Mouse (Mus musculus) liver, adult 2 months (tissue): ENCODE measurements around the gene Gmeb1. TPM values are rescaled to one million over a fixed set of nuclear protein-coding genes. Genes with fewer than 3 reads are reported as not detected.
A peak's percentile ranks its signal among the peaks of the same experiment; 100 is the strongest.
"Not testable (repeated sequence)": the region's sequence is repeated elsewhere in the genome, so short reads cannot be mapped to it uniquely, and the experiment has no call there.

Experiments
- DNase-seq: peaks from one replicate; pipeline ENCODE4 v3.0.0-alpha.2; 2011; ENCODE audit warnings: low read depth, low spot score; ENCODE audit errors: extremely low read depth
- H3K27ac ChIP-seq: fragments of 200-500 bp; replicated peaks from 2 replicates; pipeline ENCODE4 v1.5.1; 2012; ENCODE audit warnings: low read depth, mild to moderate bottlenecking, control low read depth, inconsistent platforms, low read length; ENCODE audit not compliant: insufficient read depth
- H3K27me3 ChIP-seq: fragments of 200-500 bp; 2 replicates; pipeline ENCODE4 v1.6.1; 2012; ENCODE audit warnings: mild to moderate bottlenecking, moderate library complexity, low read length, inconsistent platforms; ENCODE audit not compliant: control insufficient read depth, insufficient read depth
- H3K36me3 ChIP-seq: fragments of 200-500 bp; 2 replicates; pipeline ENCODE4 v1.6.1; 2012; ENCODE audit warnings: low read length, inconsistent platforms; ENCODE audit not compliant: control insufficient read depth, insufficient read depth
- H3K4me1 ChIP-seq: fragments of 200-500 bp; 2 replicates; pipeline ENCODE4 v1.6.1; 2011; ENCODE audit warnings: low read length; ENCODE audit not compliant: control insufficient read depth, insufficient read depth
- H3K4me3 ChIP-seq: fragments of 200-500 bp; 2 replicates; pipeline ENCODE4 v1.5.1; 2011; ENCODE audit warnings: low read depth, mild to moderate bottlenecking, control low read depth, low read length, moderate library complexity; ENCODE audit not compliant: insufficient read depth
- H3K79me2 ChIP-seq: fragments of 200-500 bp; 2 replicates; pipeline ENCODE4 v1.6.1; 2012; ENCODE audit warnings: inconsistent platforms, mild to moderate bottlenecking, low read length, moderate library complexity; ENCODE audit not compliant: control insufficient read depth, insufficient read depth
- H3K9ac ChIP-seq: fragments of 200-500 bp; 2 replicates; pipeline ENCODE4 v1.6.1; 2012; ENCODE audit warnings: low read depth, mild to moderate bottlenecking, control low read depth, inconsistent platforms, low read length
- CTCF ChIP-seq: fragments of 200-500 bp; IDR thresholded peaks from 2 replicates; pipeline ENCODE4 v1.5.1; 2011; ENCODE audit warnings: low read depth, low read length, control low read depth
- POLR2A ChIP-seq: fragments of 200-500 bp; IDR thresholded peaks from 2 replicates; pipeline ENCODE4 v1.6.1; 2011; ENCODE audit warnings: low read length, control low read depth; ENCODE audit not compliant: insufficient read depth; ENCODE audit errors: extremely low read depth
- WGBS: fragments of 180-500 bp; shearing (Covaris S2); methylation state at CpG from one replicate; pipeline ENCODE4 v1.1.7; 2018; 5-methylcytosine and 5-hydroxymethylcytosine counted together
- polyA plus RNA-seq: library from polyadenylated mRNA; depleted of rRNA; stranded (reverse); fragments of >200 nt; gene quantifications from 2 replicates; pipeline ENCODE4 v1.2.3, GENCODE M21; 2012
- total RNA-seq: library from RNA; depleted of rRNA; stranded (reverse); fragments of >200 nt; gene quantifications from 2 replicates; pipeline ENCODE4 v1.2.3, GENCODE M21; 2014

Gene Gmeb1
- total and polyA plus RNA-seq, 2 experiments: 3.3 to 6.0 TPM

DNA sequence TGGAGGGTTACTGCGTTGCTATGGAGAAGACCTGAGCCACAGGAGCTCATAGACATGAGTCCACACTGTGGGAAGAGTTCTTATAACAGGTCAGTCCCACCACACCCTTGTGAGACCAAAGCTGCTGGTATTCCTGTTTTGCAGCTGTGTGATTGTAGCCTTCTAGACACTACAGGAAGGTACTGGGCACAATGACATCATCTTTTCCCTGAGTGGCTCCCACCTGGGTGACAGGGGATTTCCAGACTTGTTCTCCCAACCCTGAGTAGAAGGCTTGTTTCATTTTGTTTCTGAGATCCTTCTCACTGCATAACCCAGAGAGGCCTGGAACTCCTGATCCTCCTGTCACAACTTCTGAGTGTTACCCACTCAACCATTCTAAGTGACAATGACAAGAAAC lies 38.4 kb upstream of the Gmeb1 start:
- no peak overlapping the region for H3K9ac ChIP-seq
- no peak for DNase-seq
- H3K79me2 ChIP-seq: no peaks in the 10 kb centered on the region
- H3K27ac ChIP-seq: no peak overlapping the region
- H3K27me3 ChIP-seq: no peaks in the 10 kb centered on the region
- H3K4me1 ChIP-seq: no peaks in the 10 kb centered on the region
- TF ChIP-seq CTCF (no peak), POLR2A (no peak)
- H3K4me3 ChIP-seq: no peak overlapping the region
- 92% methylated on average over 1 of the region's 1 CpGs for WGBS
- no peaks in the 10 kb centered on the region for H3K36me3 ChIP-seq

DNA sequence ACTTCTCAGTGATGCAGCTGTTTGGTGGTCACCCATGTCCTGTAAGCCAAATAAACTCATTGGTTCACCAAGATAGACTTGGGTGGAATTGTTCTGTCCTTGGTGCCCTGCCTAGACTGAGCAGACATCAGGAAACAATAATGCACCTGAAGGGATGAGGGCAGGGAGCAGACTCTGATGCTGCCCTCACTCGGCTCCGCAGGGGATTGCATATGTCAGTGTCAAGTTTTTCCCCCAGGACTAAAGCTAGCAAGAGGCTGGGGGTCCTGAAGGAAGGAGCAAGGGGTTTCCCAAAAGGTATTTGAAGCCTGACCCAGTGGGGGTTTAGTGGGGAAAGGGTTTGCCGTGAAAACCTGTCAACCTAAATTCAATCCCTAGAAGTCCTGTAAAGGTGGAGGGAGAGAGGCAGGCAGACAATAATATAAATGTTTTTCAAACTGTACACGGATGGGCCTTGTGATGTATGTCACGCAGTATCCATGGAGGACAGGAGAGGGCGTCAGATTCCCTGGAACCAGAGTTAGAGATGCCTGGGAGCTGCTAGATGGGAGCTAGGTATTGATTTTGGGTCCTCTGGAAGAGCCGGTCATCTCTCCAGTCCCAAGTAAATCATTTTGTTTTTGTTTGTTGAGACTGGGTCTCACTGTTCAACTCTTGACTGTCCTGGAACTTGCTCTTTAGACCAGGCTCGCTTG lies 34.4 kb upstream of the Gmeb1 start:
- H3K4me1 ChIP-seq: no peaks in the 10 kb centered on the region
- H3K27ac ChIP-seq: no peak overlapping the region
- TF ChIP-seq POLR2A: no peak
- TF ChIP-seq CTCF: peak; percentile 43; the same call in 1 of the 2 replicates
- no peak overlapping the region for H3K4me3 ChIP-seq
- H3K79me2 ChIP-seq: no peaks in the 10 kb centered on the region
- H3K27me3 ChIP-seq: no peaks in the 10 kb centered on the region
- WGBS: 48% methylated on average over 8 of the region's 8 CpGs
- H3K36me3 ChIP-seq: peaks cover 11% of the 10 kb centered on the region; the same call in 1 of the 2 replicates
- no peak overlapping the region for H3K9ac ChIP-seq
- DNase-seq: peak; percentile 55

DNA sequence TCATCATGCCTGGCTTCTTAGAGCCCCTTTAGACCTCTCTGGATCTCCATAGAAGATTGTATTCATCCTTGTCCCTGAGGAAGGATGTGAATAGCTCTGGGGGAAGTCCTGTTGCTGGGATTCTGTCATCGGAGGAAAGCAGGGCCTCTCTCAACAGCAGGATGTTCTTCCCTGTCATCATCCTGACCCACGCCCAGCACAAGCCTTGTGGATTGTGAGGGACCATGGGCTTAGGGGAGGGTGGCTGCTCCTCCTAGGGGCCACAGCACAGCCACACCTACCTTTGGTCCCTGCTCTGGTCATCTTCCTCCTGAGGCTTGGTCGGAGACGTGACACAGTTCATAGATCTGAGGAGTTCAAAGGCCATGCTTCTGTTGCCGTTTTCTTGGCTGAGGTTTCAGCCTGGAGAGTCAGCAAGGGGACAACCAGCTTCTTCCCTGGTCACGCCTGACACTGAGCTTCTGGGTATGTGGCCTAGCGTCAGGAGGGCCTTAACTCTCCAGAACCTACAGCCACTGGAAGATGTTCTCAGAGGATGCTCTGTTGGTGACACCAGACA lies 32.4 kb upstream of the Gmeb1 start:
- WGBS: 67% methylated on average over 7 of the region's 7 CpGs
- H3K4me1 ChIP-seq: no peaks in the 10 kb centered on the region
- DNase-seq: no peak
- H3K36me3 ChIP-seq: peaks cover 20% of the 10 kb centered on the region; the same call in 1 of the 2 replicates
- H3K27ac ChIP-seq: no peak overlapping the region
- no peaks in the 10 kb centered on the region for H3K27me3 ChIP-seq
- no peak for TF ChIP-seq CTCF
- TF ChIP-seq POLR2A: no peak
- H3K4me3 ChIP-seq: no peak overlapping the region
- H3K79me2 ChIP-seq: no peaks in the 10 kb centered on the region
- H3K9ac ChIP-seq: no peak overlapping the region

DNA sequence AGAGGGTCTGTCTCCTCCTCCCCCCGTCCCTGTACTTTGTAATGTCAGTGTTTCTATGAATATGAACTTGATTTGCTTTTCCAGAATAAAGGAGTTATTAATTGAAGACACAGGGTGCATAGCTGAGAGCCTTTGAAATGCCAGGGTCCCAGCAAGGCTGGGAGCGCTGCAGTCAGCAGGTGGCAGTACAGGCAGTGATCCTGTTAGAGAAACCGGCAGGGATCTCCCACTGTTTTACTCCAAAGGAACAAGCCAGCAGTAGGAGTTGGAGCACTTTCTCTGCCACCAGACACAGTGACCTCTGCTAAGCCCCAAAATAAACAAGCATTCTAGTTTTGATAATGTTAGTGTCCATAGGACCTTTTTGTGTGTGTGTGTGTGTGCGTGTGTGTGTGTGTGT lies 31.6 kb upstream of the Gmeb1 start:
- no peaks in the 10 kb centered on the region for H3K79me2 ChIP-seq
- no peaks in the 10 kb centered on the region for H3K27me3 ChIP-seq
- WGBS: 65% methylated on average over 4 of the region's 4 CpGs
- H3K36me3 ChIP-seq: peaks cover 20% of the 10 kb centered on the region; the same call in 1 of the 2 replicates
- no peak overlapping the region for H3K9ac ChIP-seq
- no peak for DNase-seq
- H3K4me3 ChIP-seq: no peak overlapping the region
- H3K4me1 ChIP-seq: no peaks in the 10 kb centered on the region
- H3K27ac ChIP-seq: no peak overlapping the region
- TF ChIP-seq POLR2A: no peak
- TF ChIP-seq CTCF: peak; percentile 64

DNA sequence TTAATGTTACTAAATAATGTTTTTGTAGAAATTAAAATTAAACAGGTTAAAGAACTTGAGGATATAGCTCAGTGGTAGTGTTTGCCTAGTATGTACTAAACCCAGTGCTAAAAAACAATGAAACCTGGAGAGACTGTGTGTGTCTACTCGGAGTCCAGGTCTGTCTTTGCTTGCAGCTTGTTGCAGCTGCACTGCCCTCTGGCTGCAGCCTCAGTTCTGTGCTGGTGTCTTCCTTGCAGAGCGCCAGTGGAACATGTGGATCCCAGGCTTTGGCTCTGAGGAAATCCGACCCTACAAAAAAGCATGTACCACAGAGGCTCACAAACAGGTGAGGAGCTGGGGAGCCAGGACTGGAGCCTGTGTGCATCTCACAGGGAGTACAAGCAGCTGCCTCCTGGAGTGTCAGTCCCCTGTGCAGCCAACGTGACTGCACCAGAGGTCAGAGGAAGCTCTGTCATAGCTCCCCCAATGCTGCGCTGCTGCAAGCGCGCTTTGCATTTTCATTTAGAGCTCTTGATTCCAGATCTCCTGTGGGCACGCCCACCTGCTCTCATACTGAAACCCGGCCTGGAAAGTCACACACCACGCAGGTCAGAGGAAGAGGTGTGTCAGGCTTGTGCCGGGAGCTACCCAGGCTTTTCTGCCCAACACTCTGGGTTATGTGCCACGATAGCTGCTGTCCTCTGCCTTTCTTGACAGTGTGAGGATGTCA lies 30.4 kb upstream of the Gmeb1 start:
- Histone ChIP-seq H3K4me3 (no peak overlapping the region), H3K79me2 (no peaks in the 10 kb centered on the region), H3K4me1 (no peaks in the 10 kb centered on the region), H3K36me3 (peaks cover 22% of the 10 kb centered on the region; the same call in 1 of the 2 replicates), H3K27ac (no peak overlapping the region), H3K27me3 (no peaks in the 10 kb centered on the region), H3K9ac (no peak overlapping the region)
- TF ChIP-seq CTCF (peak; percentile 29; the same call in 1 of the 2 replicates), POLR2A (no peak)
- 91% methylated on average over 12 of the region's 12 CpGs for WGBS
- DNase-seq: no peak

DNA sequence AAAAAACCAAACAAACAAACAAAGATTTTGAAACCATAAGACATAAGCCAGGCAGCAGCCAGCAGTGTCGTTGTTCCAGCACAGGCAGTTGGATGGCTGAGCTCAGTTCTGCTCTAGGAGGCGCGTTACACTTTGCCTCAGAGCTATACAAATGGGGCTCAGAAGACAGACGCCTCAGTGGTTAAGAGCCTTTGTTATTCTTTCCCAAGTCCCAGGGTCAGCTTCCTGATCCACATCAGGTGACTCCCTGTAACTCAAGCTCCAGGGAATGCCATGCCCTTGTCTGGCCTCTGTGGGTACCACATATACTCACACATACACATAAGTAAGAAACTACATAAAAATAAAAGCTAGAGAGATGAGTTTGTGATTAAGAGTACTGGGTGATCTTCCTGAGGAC lies 29.7 kb upstream of the Gmeb1 start:
- DNase-seq: no peak
- no peak overlapping the region for H3K4me3 ChIP-seq
- 97% methylated on average over 4 of the region's 4 CpGs for WGBS
- no peaks in the 10 kb centered on the region for H3K27me3 ChIP-seq
- H3K27ac ChIP-seq: no peak overlapping the region
- TF ChIP-seq CTCF (no peak), POLR2A (no peak)
- H3K79me2 ChIP-seq: no peaks in the 10 kb centered on the region
- H3K36me3 ChIP-seq: peaks cover 22% of the 10 kb centered on the region; the same call in 1 of the 2 replicates
- H3K4me1 ChIP-seq: no peaks in the 10 kb centered on the region
- H3K9ac ChIP-seq: no peak overlapping the region

DNA sequence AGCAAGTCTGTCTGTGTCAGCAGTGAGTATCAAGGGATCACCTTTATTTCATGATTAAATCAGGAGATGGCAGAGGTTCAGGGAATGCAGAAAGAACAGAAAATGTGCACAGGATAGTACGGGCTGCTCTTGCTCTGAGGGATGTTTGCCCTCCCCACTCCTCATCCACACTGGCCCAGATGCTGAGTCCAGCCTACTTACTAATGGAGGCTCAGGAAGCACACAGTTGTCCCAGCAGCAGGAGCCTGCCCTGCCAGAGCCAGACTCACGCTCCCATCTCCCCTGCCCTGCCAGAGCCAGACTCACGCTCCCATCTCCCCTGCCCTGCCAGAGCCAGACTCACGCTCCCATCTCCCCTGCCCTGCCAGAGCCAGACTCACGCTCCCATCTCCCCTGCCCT lies 27.4 kb upstream of the Gmeb1 start:
- H3K36me3 ChIP-seq: peaks cover 34% of the 10 kb centered on the region
- not testable (repeated sequence) for H3K4me3 ChIP-seq, H3K27me3 ChIP-seq, H3K9ac ChIP-seq, H3K79me2 ChIP-seq, H3K27ac ChIP-seq, DNase-seq, H3K4me1 ChIP-seq
- WGBS: 94% methylated on average over 3 of the region's 5 CpGs
